Mouse (Mus musculus) lung, postnatal 25 days (tissue): ENCODE results near the gene Nfic.

Source experiments
- DNase-seq: peaks from one replicate; pipeline ENCODE4 v3.0.0; 2022; ENCODE audit warnings: low spot score

Nfic gene

DNA sequence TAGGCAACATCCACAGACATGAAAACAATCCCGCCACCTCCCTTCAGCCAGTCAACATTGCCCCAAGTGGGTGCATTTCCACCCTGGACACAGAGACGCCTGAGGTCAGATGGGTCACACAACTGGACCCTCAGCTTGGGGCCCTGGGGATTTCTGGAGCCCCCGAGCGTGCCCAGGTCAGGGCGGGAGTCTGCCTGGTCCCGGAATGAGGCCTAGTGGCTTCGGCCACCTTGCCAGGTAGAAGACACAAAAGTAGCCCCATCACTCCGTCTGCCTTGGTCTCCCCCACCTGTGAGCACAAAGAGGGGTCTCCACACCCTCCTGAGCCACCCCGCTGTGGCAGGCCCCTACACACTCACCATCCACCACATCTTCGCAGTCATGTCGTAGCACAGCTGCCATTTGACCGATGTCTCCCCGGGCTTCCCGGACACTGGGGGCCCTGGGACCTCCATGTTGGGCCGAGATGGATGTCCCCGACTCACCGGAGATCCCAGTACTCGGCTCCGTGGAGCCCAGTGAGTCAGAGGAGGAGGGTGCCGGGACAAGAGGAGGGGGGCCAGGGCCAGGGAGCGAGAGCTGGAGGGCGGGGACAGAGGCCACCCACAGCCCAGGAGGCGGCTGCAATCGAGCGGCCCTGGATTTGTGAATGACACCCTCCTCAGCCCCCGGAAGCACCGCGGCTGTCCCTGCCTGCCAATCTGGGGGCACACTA lies at the start of gene Nfic:
Nfic (minus strand) TSS at position 455 of the 715 bp plus-strand sequence.
- no peak for DNase-seq

DNA sequence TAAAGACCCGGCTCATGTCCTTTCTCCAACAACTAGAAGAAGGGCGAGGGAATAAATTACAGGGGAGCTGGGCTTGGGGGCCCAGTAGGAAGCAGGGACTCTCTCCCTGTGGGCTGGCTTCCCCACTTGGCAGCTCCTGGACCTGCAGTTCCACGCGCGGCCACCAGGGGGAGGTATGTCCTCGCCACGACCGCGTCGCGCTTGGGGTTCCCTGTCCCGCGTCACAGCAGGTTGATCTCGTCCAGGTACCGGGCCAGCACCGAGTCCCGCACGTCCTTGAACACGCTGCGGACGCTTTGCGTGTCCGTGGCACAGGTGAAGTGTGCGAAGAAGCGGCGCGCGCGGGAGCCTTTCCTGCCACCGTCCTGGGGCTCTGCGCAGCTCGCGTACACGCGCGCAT lies 47.2 kb upstream of the Nfic start:
- peak; percentile 88 for DNase-seq

DNA sequence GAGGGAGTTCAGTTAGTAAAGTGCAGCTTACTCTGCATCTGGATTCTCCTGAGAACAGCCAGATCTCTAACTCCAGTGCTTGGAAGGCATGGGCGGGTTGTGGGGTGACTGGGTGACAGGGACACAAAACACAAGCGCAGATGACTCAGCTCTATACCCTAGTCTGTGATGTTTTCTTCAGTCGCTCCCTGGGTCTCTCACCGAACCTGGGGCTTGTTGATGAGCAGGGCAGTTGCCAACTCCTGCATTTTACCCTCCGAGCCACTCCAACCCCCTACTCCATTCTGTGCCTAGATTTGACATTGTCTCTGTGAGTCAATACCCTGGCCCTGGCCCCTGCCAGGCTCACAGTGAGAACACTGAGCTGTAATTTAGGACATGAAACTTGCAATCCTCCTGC lies 46.4 kb upstream of the Nfic start:
- DNase-seq = no peak

DNA sequence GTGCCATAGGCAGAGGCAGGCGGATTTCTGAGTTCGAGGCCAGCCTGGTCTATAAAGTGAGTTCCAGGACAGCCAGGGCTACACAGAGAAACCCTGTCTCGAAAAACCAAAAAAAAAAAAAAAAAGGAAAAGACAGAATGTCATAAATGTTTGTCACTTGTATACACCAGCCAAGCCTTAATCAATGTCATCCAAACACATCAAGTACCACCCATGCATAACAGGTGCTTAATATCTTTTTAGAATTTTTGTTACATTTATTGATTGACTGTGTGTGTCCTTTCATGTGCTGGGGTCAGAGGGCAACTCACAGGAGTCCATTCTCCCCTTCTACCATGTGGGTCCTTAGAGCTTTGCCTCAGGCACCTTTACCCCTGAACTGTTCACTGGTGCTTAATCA lies 44.6 kb upstream of the Nfic start, which contains the start of gene S1pr4:
S1pr4 (minus strand) TSS at position 101 of the 400 bp plus-strand sequence.
- DNase-seq = no peak

DNA sequence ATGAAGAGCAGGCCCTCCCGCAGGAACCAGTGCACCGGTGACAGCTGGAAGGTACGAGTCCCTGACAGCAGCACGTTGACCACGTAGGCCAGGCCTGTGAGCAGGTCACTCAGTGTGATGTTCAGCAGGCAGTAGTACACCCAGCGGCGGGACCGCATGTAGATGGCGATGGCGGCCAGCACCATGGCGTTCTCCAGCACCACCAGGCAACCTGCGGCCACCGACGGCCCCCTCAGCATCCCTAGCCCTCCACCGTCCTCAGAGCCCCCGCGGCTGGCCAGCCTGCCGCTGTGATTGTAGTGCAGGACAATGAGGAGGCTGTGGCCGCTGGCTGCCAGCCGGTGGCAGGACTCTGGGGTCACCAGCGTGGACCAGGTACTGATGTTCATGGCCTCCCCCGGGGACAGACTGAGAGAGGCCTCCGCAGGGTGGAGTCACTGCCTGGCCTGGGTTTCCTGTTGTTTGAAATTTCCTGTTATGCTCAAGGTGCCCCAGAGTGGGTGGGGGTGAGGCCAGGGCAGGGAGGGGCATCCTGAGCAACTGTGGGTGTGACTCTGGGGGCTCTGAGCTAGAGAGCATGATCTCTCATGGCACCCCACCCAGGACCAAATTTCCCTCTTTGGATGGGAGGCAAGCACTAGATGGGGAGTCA lies 43.9 kb upstream of the Nfic start:
- peak; percentile 86 for DNase-seq

DNA sequence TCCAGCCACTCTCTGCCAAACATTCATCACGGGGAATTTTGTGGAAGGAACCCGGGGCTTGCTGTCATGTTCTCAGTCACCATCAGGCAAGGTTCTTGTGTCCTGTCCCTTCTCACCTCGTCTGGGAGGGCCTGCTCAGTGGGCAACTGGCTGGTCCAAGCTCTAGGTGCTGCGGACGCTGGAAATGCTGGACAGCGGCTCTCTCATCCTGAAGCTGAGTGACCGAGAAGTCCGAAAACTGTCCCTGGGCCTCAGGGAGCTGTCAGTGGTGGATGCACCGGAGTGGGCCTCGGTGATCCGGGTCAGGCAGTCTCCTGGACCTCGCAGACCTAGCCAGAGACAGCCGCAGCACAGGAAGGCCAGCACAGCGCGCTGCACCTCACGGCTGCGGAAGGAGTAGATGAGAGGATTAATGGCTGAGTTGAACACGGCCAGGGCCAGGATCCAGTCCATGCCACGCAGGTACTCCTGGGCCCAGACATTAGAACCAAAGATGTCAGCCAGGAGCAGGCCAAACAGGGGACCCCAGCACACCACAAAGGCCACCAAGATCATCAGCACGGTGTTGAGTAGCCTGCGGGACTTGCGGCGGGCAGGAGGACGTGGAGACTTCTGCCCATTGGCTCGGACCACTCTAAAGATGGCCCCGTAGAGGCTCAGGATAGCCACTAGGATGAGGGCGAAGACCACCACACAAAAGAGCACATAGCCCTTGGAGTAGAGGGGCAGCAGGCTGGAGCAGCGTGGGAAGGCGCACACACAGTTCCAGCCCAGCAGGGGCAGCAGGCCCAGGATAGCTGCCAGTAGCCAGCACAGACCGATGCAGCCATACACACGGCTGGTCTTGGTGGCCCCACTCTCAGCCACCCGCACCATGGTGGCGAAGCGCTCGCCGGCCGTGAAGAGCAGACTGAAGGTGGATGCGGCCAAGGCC lies 43.1 kb upstream of the Nfic start:
- no peak for DNase-seq

DNA sequence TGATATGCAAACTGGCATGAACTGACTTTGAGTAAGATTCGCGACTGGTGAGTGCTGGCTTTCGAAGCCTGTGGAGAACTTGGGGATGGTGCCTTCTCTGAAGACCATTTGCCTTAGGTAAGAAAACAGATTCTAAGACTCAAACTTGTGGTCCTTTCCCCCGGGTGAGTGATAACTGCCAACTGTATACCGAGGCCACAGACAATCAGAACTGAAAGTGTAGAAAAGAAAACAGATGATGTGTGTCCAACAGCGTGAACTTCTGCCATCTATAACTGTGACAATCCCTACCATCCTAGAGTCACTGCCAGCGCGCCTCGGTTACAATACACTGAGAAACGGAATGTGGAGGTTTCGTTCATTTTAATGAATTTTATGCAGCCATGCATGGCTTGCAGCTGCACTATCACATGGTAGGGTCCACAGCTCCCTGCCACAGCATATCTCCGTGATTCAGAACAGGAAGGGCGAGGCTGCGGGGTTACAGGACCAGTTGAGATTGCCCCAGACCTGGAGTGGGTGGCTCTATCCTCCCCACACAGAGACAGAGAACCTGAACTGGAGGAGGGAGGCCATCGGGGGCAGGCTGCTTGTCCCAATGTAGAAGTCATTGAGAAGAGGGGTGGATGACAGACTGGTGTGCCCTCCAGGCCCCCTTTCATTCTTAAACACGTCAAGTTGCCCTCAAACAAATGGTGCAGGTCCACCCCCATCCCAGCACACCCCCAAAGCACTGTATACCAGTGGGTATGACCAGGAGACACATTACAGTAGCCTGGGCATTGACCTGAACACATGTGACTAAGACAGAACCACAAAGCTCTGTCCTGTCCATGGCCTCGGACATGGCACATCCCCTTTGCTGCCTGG lies 42.2 kb upstream of the Nfic start:
- DNase-seq = peak; percentile 23

DNA sequence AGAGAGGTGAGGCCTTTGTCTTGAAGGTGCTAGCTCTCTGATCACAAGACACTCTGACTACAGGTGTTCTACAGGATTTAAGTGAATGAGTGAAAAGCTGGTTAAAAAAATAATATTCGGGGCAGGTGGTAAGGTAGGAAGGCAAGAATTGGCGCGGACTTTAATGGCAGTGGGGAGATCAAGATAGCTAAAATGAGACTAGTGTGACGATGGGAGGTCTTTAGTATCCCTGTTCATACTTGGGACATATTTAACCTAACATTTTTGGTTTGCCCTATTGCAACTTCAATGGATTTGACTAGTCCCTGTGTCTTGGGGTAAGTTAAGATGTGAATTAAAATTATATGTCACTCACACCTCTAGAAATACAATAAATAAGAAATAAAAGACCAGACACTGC lies 41.5 kb upstream of the Nfic start:
- DNase-seq = no peak

DNA sequence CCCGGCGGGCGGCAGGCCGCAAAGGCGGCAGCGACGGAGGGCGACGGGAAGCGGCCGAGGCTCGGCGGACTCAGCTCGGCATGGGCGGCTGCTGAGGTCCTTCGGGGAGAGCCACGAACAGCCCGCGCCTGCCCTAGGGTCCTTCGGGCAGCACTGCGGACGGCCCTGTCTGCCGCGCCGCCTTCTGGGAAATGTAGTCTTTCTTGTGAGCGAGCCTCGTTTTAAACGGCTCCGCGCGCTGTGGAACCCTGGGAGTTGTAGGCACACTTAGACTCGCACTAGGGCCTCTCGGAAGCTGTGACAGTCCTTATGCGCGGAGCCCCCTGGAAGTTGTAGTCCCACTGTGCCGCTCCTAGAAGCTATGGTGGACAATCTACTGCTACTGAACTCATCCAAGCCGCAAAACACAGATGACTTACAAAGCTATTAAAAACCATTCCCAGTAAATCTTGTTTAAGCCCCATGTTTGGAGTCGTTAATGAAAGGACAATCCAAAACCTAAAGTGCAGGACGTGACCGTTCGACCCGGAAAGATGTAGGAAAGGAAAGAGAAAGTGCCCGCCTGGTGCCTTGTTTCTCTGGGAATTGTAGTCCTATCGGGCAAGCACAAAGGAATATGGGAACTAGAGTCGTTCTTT lies 40.9 kb upstream of the Nfic start, which contains the start of gene Ncln:
Ncln (minus strand) TSS at position 129 of the 638 bp plus-strand sequence.
- DNase-seq = peak; percentile 99

DNA sequence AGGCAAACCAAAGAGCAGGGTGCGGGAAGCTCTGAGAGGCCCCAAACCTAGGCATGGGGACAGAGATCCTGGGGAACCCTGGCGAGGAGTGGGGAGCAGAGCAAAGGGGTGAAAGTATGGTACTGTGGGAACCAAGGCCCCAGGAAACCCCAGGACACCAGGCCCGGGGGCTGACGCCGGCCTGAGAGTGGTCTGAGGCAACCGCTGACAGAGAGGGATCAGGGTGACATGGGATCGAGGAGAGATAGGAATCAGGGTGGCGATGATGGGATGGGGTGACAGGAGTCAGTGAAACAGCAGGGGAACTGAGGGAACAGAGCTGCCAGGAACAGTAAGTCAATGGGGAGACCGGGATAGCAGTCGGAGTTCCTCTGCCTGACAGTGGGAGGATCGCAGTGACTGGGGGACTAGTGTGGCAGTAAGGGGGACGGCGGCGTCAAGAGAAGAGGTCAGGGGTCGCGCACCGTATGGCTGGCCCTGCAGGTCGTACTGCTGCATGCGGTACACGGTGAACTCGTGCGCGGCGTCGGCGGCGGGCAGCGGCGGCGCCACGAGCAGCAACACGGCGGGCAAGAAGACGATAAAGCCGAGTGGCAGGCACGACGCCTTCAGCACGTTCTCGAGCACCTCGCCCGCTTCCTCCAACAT lies 40.3 kb upstream of the Nfic start:
- no peak for DNase-seq

DNA sequence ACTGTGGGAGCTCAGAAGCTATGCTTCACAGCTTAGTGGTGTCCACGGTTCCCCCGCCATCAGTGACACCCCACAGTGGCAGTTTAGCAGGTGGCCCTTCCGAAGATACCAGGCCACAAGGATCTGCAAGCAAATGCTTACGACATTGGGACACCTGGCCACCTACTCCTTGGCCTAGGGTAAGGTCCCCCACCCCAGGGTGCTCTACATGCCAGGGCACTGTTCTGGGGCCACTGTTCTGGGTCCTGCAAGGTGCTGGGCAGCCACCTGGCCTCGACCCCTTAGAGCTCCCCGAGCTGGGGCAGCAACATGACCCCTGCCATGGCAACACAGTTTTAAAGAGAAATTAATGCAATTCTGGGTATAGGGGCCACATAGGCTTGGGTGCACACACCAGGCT lies 39.7 kb upstream of the Nfic start:
- no peak for DNase-seq

DNA sequence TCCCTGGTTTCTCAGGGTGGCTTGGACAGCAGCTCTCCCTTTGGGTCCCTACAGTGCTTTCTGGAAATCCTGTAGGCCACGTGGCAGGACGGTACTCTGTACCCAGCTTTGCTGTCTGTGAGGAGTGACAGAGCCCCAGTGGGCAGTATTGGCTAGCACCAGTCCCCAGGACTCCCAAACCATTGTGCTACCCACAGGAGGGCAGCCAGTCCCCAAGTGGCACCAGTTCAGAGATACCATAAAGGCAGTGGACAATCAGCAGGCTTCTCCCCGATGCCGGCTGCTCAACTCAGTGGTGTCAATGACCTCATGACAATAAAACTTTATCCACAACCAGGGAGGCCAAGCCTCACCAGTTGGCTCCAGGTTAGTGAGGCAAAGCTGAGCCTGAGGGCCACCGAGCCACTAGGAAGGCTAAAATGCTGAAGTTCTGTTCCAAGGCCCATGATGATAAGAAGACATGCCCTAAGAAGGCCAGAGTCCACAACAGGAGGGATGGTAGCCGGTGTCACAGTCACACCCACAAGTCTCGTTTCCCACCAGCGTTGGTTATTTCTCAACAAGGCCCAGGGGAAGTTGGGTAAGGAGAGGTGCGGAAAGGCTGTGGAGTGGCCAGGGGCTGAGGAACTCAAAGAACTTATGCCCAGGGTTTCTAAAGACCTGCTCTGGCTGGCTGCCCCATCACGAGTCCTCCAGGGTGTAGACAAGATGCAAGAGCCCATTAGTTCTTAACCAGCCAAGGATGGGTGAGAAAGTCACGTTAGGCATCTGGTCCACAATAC lies 39.0 kb upstream of the Nfic start:
- peak; percentile 47 for DNase-seq

DNA sequence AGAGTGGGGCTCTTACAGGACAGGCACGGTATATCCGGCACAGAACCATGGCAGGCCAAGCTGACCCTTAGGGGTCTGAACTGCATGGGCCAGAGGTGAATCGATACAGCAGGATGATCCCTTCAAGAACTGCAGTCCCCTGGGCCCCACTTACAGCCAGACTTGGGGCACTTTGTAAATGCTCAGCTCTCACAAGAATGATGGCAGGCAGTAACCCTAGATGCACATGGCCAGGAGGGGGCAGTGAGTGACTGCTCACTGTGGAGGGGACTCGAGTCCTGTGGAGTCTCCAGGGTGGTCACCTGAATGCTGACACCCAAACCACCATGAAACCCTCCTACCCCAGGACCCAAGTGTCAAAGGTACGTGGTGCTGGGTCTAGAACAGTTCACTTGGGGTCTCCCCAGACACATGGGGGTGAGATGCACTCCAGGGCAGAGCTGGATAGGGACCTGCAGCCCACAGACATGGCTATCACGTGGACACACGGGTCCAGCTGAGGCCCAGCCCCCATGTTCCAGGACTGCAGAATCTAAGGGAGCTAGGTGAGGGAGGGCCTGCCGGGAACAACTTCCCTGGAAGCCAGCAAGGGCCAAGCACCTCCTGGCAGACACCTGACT lies 38.3 kb upstream of the Nfic start:
- DNase-seq = no peak

DNA sequence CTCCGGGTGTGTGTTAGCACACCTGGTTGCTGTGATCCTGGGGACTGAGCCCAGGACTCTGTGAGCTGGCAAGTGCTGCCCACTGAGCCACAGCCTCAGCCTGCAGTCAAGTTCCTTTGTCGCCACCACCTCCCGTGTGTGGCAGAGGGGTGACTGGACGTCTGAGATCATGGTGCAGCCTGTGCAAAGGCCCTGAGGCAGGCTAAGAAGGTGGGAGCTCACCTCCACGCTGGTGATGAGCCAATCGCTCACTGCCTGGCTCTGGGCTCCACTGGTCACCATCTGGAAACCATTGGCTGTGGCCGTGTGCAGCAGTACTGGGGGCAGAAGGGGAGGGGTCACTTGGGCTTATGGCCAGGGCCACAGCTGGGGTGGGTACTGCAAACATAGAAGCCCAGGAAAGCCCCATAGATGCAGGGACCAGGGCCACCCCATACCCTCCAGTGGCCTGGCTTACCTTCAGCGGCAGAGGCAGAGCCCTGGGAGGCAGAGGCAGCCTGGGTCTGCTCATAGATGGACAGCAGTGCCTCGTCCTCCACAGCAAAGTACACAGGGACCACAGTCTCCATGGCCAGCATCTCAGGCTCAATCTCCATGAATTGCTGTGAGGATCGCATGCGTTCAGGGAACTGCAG lies 37.3 kb upstream of the Nfic start:
- DNase-seq = no peak

DNA sequence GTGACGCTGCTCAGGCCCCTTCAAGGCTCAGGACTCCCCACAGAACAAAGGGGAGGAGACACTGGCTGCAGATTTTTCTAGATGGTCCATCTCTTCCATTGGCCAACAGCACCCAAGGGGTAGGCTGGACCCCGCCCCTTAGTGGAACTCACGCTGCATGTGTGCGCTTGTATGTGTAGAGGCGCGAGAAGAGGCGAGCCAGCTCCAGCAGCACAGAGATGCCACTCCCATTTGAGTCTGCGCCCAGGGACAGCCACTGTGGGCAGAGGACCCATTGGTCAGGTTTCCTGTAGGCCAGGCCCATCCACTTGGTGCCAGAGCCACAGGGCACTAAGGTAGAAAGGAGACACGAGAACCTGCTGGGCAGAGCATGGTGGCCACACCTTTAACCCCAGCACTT lies 35.6 kb upstream of the Nfic start:
- DNase-seq = no peak

DNA sequence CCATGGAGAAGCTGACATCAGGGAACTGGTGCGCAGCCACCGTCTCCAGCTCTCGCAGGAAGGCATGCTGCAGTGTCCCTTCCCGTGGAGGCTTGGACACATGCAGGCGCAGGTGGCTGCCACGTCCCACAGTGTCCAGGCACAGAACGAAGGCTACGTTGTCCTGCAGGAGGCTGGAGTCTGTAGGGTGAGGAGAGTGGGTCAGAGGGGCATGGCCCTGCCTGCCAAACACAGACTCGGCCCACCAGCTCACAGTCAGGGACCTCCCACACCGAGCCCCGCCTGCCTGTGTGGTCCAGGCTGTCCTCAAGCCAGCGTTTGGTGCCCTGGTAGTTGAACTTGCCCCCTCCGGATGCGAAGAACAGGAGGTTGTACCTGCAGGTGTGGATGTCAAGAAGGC lies 34.5 kb upstream of the Nfic start:
- DNase-seq = no peak

DNA sequence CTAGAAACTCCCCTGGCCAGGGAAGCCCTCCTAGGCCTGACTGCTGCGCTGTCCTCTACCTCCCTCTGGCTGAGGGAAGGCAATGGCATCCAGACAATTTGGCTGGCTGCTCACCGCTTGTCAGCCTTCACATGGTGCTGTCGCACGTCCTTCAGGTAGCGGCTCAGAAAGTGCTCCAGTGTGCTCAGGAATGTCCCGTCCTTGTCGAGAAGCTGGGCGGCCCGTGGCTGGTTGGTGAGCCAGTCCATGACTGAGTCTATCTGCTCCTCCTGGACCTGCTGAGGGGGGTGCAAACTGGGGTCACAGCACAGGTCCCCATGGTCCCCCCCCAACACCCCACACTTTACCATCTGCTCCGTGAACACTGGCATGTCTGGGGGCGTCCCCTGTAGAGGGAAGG lies 32.6 kb upstream of the Nfic start:
- DNase-seq = peak; percentile 21

DNA sequence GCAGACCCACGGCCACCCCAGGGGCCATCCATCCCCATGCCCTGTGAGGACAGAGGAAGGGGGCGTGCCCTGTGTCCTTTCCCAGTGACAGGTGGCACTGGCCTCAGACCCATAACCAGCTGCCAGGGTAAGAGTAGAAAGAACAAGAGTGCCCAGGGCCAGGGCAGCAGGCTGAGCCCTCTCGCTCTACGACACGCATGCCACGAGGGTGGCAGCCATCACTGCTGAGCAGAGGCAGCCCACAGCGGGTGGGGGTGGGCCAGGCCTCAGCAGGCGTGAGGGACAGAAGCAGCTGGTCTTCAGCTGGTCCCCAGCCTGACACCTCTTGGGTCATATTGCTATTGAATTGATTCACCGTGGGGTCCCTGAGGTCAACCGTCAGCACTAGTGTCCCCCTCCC lies 31.1 kb upstream of the Nfic start:
- DNase-seq = no peak

DNA sequence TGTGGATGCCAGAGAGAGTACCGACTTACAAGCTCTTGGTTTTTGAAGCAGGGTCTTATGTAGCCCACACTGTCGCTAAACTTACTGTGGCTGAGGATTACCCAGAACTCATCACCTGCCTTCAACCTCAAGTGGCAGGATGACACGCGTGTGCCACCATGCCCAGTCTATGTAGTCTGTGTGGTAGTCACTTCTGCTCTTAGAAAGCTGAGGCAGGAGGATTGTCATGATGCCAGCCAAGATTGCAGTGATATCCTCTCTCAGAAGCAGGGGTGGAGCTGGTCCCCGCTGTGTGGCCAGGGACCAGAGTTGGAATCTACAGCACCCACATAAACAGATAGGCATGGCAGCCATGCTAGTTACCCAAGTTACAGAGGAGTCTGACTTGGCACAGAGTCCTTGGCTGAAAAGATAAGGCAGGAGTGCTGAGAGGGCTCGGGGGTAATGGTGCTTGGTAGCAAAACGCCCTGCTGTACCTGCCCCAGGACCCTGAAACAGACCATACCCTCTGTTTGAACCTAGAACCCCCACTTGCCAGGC lies 30.1 kb upstream of the Nfic start:
- DNase-seq = no peak
